Mouse (Mus musculus): Measurements from ENCODE around the gene Arhgap29. TPM values are rescaled to one million over a fixed set of nuclear protein-coding genes. Genes with fewer than 3 reads are reported as not detected.

Arhgap29 gene
- polyA plus RNA-seq, 1 experiment from 2014 or later = 3.4 TPM

DNA sequence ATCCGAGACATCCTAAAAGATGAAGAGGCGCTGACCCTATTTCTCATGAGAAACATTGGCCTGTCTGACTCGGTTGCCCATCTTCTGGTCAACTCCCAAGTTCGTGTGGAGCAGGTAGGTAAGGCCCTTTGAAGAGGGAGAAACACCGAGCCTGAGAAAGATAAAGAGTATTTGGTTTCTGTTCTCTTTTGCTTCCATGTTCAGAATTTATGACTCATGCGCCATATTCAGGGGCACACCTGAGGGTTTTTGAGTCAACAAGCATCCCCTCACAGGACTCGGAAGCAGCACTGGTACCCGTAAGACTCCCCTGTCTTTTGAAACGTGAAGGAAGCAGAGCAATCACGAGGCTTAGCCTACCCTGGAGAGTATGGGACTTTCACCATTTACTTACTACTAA is 110.2 kb downstream of the Arhgap29 start:
- no peak for DNase-seq (ENCODE audit: low spot score)

DNA sequence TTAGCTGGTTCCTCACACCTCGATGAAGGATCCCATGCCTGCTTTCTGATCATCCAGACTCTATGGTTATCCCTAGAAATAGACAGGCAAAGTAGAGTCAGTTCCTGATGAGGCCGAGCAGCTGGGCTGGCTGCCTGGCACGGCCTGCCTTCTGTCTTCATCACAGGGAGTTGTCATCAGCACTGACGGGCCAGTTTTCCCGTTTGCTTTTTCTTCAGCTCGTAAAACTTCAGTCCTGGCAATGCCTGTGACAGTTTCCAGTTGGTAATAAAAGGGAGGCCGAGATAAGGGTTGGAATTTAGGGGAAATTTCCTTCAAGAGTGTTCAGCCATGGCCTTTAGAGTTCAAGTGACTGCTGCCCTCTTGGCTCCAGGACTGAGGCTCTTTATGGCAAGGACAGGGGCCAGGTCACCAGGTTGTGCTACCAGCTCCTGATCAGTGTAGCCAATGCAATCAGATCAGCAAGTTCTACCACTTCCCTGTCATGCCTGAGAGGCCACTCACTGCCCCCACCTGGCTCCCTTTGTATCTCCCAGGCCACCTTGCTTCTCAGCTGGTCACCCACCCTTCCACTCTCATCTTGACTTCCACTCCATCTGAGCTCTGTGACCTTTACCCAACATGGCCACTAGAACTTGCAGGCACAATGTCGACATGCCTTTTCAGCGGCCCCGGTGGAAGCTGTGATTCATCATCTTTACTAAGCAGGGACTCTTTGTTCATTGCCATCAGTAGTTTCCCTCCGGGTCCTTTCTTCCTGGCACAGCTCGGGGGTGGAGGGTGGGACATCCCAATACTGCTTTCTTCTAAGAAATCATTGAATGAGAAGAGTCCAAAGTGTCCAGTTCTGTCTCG is 112.4 kb downstream of the Arhgap29 start:
- DNase-seq (ENCODE audit: low spot score) = no peak

Other genes starting within 250 kb of the Arhgap29 start
- 3.6 and 5.5 TPM in 2 replicates for gene F3, start 229.0 kb upstream of the Arhgap29 start, polyA plus RNA-seq (2015; fragmentation: Nextera tagmentation; extraction: Ambion mirVana)
- 25.5 and 29.7 TPM in 2 replicates for gene Abcd3, start 137.2 kb upstream of the Arhgap29 start, polyA plus RNA-seq (2015; fragmentation: Nextera tagmentation; extraction: Ambion mirVana)
- 0.18 and 0.42 TPM in 2 replicates for gene Abca4, start 91.9 kb downstream of the Arhgap29 start, polyA plus RNA-seq (2015; fragmentation: Nextera tagmentation; extraction: Ambion mirVana)

Measured in thymus, postnatal 0 days (tissue).